Mouse (Mus musculus) adrenal gland, postnatal 4 days (tissue): ENCODE results near the gene Olfr1313. TPM values are rescaled to one million over a fixed set of nuclear protein-coding genes. Genes with fewer than 3 reads are reported as not detected.
"Not testable (repeated sequence)": the region's sequence is repeated elsewhere in the genome, so short reads cannot be mapped to it uniquely, and the experiment has no call there.

Experiments used
- DNase-seq, 2 experiments: peaks; one replicate each; pipeline ENCODE4 v3.0.0; 2021 to 2022; ENCODE audit warnings: low spot score in 2 of 2, mixed read lengths in 2 of 2
- long read RNA-seq, 2 experiments: library from polyadenylated mRNA; stranded (forward); transcript quantifications; one replicate each; pipeline ENCODE4 v2.0.0; 2021
- total RNA-seq, 2 experiments: library from RNA; stranded (reverse); gene quantifications; 2 replicates each; pipeline ENCODE4 v1.2.3; 2021

The Olfr1313 gene
- total RNA-seq, result not detected
- long read RNA-seq, experiment 1, result 0 reads
- long read RNA-seq, experiment 2, result 0 reads

GRCm38 (mm10) chr2:112077743-112078142 is at the start of gene Olfr1313:
Gene Olfr1313, minus strand, starts transcription at chr2:112077843.
- no peak for DNase-seq

DNA sequence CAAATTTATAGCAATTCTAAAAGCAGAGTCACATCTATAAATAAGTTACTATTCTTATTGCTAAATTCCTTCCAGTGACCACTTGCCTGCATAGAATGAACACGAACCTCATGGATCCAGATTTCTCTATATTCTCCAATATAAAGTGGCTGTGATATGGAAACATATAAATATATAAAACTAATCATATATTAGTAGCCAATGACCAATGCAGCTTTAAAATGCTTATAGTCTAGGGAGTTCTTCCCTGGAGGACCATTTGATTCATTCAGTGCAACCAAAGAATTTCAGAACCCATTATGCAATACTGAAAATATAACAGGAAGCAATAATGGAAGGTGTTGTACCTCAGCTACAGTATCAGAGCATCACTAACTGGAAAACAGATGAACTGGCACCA is 37.7 kb upstream of the Olfr1313 start, which contains the start of gene Olfr1315-ps1:
Gene Olfr1315-ps1, minus strand, starts transcription at position 101 of the 400 bp plus-strand sequence.
- no peak for DNase-seq

- no peak for DNase-seq
Measured at GRCm38 (mm10) chr2:112096681-112097080, 19.0 kb upstream of the Olfr1313 start, which contains the start of gene Olfr1314. Gene Olfr1314, minus strand, starts transcription at chr2:112096781.

DNA sequence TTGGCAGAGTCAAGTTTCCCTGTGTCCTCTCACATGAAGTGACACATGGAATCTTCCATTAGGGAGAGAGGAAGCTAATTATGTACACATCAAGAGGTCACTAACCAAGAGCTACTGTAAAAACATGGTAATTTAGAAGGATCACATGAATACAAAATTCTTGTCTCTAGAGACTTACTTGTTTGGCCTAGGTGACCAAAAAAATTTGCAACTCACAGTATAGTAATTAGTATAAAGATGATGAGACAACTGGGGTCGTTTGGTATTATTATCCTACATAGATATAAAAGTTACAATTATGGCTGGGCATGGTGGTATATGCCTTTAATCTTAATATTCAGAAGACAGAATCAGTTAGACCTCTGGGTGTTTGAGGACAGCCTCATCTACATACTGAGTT is 27.5 kb downstream of the Olfr1313 start, which contains the start of gene Olfr1312:
Gene Olfr1312, minus strand, starts transcription at position 101 of the 400 bp plus-strand sequence.
- DNase-seq, result no peak

GRCm38 (mm10) chr2:112026971-112027370 is 50.7 kb downstream of the Olfr1313 start:
- DNase-seq, result not testable (repeated sequence)

DNA sequence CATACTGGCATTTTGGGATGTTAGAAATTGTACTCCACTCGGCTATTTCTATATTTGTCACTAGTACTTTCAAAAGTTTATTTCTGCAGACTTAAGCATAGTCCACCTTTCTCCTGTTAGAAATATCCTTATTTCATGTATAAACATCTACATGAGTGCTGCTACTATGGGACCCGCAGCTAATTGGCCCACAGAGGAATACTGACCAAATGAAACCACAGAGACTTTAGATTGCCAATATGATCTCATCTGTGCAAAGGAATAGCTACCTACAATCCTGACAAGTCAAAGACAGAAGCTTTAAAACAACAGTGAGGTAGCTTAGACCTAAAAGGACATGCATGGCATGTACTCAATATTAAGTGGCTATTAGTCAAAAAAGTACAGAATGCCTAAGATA is 53.3 kb downstream of the Olfr1313 start, which contains the start of gene Olfr1311:
Gene Olfr1311, minus strand, starts transcription at position 101 of the 400 bp plus-strand sequence.
- no peak for DNase-seq

Other genes with a start within 250 kb of the Olfr1313 start
- not detected for gene Olfr1305, start 200.7 kb downstream of the Olfr1313 start, total RNA-seq
- gene Olfr1306, start 161.6 kb downstream of the Olfr1313 start, total RNA-seq, result not detected
- gene Olfr1307, start 128.4 kb downstream of the Olfr1313 start, total RNA-seq, result not detected
- not detected for gene Olfr1308, start 112.9 kb downstream of the Olfr1313 start, total RNA-seq
- not detected for gene Olfr1309, start 87.6 kb downstream of the Olfr1313 start, total RNA-seq
- not detected for gene Olfr1310, start 65.1 kb downstream of the Olfr1313 start, total RNA-seq
- not detected for gene Olfr1311, start 53.4 kb downstream of the Olfr1313 start, total RNA-seq
- not detected for gene Olfr1312, start 27.6 kb downstream of the Olfr1313 start, total RNA-seq
- gene Olfr1314, start 18.9 kb upstream of the Olfr1313 start, total RNA-seq, result not detected
- gene Olfr1315-ps1, start 37.6 kb upstream of the Olfr1313 start, total RNA-seq, result not detected
- gene Olfr1316, start 57.1 kb upstream of the Olfr1313 start, total RNA-seq, result not detected
- not detected for gene Olfr1317, start 62.5 kb upstream of the Olfr1313 start, total RNA-seq
- not detected for gene Olfr1318, start 76.4 kb upstream of the Olfr1313 start, total RNA-seq
- gene Lpcat4, start 161.6 kb upstream of the Olfr1313 start, total RNA-seq, result 10 to 100 TPM in 1 of 2 experiments, 1 to 10 TPM in 1; 8.2 to 12.5 TPM
- not detected for gene Nutm1, start 181.4 kb upstream of the Olfr1313 start, total RNA-seq
- gene Nop10, start 184.1 kb upstream of the Olfr1313 start, total RNA-seq, result 10 to 100 TPM; 89.3 to 93.9 TPM
- gene Slc12a6, start 188.0 kb upstream of the Olfr1313 start, total RNA-seq, result 10 to 100 TPM; 52.8 to 54.2 TPM
- gene Gm21985, start 188.5 kb upstream of the Olfr1313 start, total RNA-seq, result not detected